Mouse (Mus musculus) adrenal gland, postnatal 25 days (tissue): Measurements from ENCODE around the gene Sh3tc1. TPM values are rescaled to one million over a fixed set of nuclear protein-coding genes. Genes with fewer than 3 reads are reported as not detected.

Experiments
- DNase-seq: peaks from one replicate; pipeline ENCODE4 v3.0.0; 2021; ENCODE audit warnings: mixed read lengths
- total RNA-seq: library from RNA; stranded (reverse); gene quantifications from 2 replicates; pipeline ENCODE4 v1.2.3, GENCODE M21; 2021

The Sh3tc1 gene
- total RNA-seq, 1 experiment from 2014 or later: 13.9 TPM

- no peak for DNase-seq
Measured at GRCm38 (mm10) chr5:35721933-35722332, 17.9 kb downstream of the Sh3tc1 start.

- peak; percentile 67 for DNase-seq
Measured at GRCm38 (mm10) chr5:35719880-35720279, 19.9 kb downstream of the Sh3tc1 start.

- DNase-seq: no peak
Measured at GRCm38 (mm10) chr5:35719343-35719742, 20.4 kb downstream of the Sh3tc1 start.

- no peak for DNase-seq
Measured at GRCm38 (mm10) chr5:35718817-35719216, 21.0 kb downstream of the Sh3tc1 start.

GRCm38 (mm10) chr5:35717946-35718345 lies 21.8 kb downstream of the Sh3tc1 start:
- DNase-seq: peak; percentile 50

GRCm38 (mm10) chr5:35717455-35717854 lies 22.3 kb downstream of the Sh3tc1 start:
- DNase-seq: no peak

- DNase-seq: peak; percentile 81
Measured at GRCm38 (mm10) chr5:35713649-35714354, 26.0 kb downstream of the Sh3tc1 start.

GRCm38 (mm10) chr5:35712517-35712916 lies 27.3 kb downstream of the Sh3tc1 start:
- no peak for DNase-seq

- DNase-seq: no peak
Measured at GRCm38 (mm10) chr5:35710931-35711330, 28.9 kb downstream of the Sh3tc1 start.

GRCm38 (mm10) chr5:35710481-35710880 lies 29.3 kb downstream of the Sh3tc1 start:
- peak; percentile 44 for DNase-seq

GRCm38 (mm10) chr5:35705411-35705810 lies 34.4 kb downstream of the Sh3tc1 start:
- no peak for DNase-seq

- no peak for DNase-seq
Measured at GRCm38 (mm10) chr5:35703814-35704213, 36.0 kb downstream of the Sh3tc1 start.

GRCm38 (mm10) chr5:35703183-35703582 lies 36.6 kb downstream of the Sh3tc1 start:
- no peak for DNase-seq

GRCm38 (mm10) chr5:35702582-35703140 lies 37.1 kb downstream of the Sh3tc1 start:
- DNase-seq: no peak

GRCm38 (mm10) chr5:35701042-35701441 lies 38.7 kb downstream of the Sh3tc1 start:
- peak; percentile 84 for DNase-seq

- no peak for DNase-seq
Measured at GRCm38 (mm10) chr5:35695815-35696214, 44.0 kb downstream of the Sh3tc1 start.

- no peak for DNase-seq
Measured at GRCm38 (mm10) chr5:35693638-35694037, 46.1 kb downstream of the Sh3tc1 start.

- no peak for DNase-seq
Measured at GRCm38 (mm10) chr5:35691246-35691645, 48.5 kb downstream of the Sh3tc1 start.

GRCm38 (mm10) chr5:35690485-35691165 lies 49.2 kb downstream of the Sh3tc1 start:
- DNase-seq: peak; percentile 69

GRCm38 (mm10) chr5:35689374-35689773 lies 50.4 kb downstream of the Sh3tc1 start:
- DNase-seq: no peak

- no peak for DNase-seq
Measured at GRCm38 (mm10) chr5:35688851-35689250, 50.9 kb downstream of the Sh3tc1 start.

- DNase-seq: no peak
Measured at GRCm38 (mm10) chr5:35687098-35687497, 52.7 kb downstream of the Sh3tc1 start.

- DNase-seq: no peak
Measured at GRCm38 (mm10) chr5:35686336-35686735, 53.5 kb downstream of the Sh3tc1 start.

GRCm38 (mm10) chr5:35685079-35685478 lies 54.7 kb downstream of the Sh3tc1 start:
- no peak for DNase-seq
